Mouse (Mus musculus) spleen, postnatal 4 days (tissue): ENCODE results near the gene Fam57b.

Experiments
- DNase-seq, 2 experiments: peaks; one replicate each; pipeline ENCODE4 v3.0.0; 2022; ENCODE audit warnings: low spot score in 2 of 2

Fam57b gene

DNA sequence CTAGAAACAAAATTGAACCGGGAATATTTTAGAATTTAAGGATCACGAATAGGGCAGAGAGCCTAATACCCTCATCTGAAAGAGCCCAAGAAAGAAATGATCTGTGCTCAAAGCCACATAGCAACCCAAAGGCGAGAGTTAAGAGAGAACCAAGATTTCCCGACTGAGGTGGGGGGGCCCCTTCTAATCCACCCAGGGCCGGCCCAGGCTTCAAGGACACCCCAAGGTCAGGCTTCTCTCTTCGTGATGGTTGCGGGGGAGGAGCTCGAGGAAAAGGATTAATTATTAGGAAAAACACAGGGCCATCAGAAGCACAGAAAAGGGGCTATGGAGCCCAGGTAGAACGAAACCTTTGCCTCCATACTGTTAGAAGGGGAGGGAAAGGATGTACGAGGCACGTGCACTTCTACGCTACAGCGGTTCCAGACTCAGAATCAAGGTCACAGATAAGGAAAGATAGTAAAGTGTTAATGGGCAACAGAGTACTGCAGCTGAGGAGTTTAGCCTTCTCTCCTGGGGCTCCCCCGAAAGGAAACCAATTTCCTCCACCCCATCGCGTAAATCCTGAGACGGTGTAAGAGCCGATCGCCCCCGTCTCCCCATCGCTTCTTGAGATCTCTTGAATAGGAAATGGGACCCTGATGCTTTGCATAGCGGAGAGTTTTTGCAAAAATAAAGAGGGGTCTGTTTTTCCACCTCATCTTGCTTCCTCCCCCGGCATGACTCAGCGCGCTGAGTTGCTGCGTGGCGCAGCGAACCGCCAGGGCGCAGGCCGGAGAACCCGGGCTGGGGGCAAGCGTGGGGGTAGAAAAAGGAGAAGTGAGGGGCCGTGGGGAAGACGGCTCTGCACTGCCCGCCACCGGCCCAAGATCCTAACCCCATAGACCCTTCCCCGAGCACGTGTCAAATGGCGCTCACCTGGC, 920 bp downstream of the Fam57b start:
- peak; percentile 62 to 82 for DNase-seq

DNA sequence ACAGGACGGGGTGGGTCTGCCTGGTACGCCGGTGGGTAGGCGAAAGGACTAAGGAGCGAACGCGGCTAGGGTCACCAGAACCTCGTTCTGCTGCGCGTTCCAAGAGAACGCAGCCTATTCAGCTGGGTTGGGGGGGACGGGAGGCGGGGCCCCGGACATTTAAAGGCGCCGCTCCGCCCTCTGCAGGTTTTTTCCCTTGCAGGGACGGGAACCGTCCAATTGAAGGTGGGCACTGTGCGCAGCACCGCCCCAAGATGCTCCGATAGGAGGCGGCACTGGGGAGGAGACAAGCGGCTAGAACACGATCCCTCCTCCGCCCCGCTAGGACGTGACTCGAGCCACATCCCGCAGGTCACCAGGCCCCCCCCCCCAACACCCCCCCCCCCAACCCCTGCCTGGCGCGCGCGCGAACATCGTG, 1.6 kb downstream of the Fam57b start:
- peak; percentile 94 to 95 for DNase-seq

DNA sequence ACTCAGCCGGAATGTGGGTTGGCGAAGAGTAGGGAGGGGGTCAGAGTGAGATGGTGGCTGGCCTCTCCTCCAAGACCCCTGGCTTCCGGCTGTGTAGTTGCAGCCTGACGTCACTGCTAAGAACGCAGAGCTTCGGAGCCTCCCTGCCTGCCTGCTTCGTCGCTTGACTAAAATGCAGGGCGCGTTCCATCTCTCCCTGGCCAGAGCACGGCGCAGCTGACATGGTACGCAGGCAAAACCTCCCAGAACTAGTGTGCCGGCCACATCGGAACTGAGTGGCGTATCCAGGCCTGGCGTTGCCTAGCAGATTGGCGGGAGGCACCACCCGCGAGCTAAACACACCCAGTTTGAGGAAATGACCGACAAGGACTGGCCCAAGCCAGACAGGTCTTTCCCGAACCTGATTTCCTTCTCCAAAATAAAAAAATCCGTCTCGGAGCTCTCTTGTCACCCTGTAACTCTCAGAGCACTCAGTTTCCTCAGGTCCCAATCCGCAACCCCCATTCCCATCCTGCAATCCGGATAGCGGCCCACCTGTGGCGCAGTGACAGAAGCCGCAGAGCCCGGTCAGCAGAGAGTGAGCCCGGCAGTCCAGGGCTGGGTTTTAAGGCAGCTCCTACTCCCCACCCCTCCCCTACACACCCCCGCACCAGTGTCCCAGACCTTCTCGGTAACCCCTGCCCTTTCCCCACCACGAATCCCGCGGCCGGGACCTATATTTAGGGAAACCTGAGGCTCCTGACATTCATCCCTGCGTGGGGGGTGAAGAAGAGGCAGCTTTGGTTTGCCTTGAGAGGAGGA, 2.2 kb downstream of the Fam57b start:
- no peak for DNase-seq

DNA sequence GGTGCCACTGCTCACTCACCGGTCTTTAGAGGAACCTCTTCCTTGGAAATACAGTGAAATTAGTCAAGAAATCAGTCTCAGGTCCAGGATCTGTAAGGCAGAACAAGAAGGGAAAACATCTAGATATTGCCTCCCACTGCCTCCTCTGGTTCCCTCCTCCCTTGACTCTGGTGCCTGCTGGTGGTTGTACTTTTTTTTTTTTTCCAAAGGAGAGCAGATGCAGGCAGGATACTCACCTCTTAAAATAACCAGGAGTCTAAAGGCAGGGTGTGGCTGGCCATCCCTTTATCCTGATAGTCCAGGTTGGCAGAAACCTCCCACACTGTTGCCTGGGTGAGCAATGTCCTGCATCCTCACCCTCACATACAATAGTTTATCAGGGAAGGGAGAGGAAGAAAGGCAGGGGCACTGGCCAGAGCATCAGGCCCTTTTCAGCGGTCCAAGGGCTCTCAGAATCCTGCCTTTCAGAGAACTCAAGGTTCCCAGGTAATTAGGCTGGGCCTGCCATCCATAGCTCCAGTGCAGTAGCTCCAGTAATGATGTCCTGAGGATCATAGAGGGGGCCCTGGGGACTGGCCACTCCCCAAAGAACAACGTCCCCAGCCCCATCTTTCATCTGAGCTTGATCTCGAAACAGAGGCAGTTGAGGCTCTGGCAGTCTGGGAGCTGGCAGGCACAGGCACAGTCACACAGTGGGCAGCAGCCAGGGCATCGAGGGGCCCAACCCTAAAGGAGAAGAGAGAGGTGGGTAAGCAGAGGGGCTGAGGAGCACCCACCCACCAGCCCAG, 3.0 kb downstream of the Fam57b start:
- DNase-seq = no peak

DNA sequence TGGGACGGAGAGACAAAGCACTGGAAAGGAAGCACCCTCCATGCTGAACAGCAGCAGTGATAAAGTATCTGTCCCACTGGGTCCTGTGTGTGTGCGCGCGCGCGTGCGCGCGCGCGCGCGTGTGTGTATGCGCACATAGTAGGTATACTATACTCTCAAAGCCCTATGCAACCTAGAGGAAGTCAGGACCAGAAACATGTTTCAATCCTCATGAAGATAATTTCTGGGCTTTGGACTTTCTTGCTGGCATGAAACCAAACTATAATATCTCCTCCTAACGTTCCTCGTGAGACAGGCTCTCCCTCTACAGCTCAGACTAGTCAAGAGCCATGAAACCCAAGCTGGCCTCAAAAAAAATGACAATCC, 3.6 kb downstream of the Fam57b start:
- DNase-seq = no peak

DNA sequence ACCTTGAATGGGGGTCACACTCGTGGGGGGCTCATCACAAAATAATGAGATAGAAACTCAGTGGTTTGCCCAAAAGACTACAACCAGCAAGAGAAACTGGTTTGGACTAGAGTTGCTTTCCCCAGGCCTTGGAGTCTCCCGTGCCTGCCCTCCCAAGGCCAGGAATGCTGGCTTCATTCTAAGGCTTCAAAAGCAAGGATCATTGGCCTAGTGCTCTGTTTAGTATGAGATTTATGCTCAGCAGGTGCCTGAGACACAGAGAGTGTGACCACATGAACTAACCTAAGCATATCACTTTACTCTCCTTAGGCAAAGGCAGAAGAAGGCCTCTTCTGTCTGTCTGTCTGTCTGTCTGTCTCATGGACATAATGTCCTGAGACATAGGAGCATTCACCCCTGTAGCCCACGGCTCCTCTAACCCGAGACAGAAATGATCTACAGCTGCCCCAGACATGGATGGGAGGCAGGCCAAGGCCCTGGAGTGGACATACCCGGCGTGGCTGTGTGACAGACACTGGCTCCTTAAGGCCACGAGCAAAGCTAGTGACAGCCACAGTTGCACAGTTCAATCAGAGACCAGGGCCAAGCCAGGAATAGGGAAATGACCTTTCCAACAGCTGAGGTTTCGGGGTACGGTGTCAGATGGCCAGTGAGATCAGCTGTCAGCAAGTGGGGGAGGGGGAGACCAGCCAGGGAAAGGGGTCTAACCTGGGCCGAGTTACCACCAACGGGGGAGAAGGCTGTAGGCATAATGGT, 4.8 kb downstream of the Fam57b start:
- no peak for DNase-seq

DNA sequence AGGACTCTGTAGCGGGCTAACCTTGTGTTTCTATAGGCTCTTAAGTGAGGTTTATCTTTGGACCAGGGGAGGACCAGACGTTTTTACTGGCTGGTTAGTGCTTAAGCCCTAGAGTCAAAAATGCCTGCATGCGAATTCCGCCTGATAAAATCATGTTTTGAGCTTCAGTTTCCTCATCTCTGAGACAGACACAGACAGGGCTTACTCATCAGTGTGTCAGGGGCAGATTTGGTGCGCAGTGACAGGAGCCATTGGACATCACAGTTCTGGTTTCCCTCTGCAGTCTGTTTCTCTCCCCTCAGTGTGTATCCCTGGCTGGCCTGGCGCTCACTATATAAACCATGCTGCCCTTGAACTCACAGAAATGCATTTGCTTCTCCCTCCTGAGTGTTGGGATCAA, 5.7 kb downstream of the Fam57b start:
- no peak for DNase-seq

DNA sequence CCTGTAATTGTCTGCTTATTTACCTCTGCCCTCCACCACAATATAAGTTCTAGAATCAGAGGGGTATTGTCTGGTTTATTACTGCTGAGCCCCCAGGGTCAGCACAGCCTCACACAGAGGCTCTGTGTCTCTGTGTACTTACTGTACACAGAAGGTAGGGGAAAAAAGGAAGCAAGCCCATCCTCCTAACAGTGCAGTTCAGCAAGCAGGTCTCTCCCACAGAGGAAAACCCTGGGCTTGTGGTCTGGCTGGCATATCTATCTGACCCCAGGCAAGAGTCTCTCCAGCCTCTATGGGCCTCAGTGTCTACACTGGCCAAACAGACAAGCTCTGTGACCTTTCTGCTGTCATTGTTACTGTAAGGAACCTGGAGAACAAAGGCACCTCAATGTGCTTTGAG, 6.3 kb downstream of the Fam57b start:
- DNase-seq = no peak

DNA sequence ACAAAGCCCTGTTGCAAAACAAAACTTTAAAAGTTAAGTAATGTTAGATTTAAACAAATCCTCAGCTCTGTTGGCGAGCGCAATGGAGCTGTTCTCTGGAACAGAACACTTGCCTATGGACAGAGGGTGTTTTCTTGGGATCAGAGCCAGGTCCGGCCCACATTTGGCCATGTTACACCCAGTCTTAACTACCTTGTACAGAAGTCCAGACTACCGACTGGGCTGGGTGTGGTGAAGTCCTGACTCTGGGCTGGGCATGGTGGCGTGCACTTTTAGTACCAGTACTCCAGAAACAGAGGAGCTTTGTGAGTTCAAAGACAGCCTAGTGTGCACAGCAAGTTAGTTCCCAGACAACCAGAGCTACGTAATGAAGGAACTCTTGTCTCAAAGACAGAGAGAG, 9.5 kb downstream of the Fam57b start:
- DNase-seq = no peak

DNA sequence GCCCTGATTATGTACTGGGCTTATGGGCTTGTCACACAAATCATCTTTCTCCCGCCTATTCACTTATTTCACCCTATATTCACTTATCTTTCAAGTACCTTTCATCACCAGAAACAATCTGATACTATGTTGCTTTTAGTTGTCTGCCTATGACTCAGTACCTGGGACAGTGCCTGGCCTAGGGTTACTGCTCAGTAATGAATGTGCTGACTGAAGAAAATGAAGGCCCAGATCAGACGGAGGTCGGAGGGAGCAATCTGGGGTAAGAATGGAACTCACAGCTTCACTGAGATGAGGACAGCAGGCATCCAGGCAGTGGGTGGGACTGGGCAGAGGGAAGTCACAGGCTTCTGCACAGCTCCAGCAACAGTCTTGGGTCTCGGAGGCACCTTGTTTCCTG, 9.9 kb downstream of the Fam57b start:
- no peak for DNase-seq

DNA sequence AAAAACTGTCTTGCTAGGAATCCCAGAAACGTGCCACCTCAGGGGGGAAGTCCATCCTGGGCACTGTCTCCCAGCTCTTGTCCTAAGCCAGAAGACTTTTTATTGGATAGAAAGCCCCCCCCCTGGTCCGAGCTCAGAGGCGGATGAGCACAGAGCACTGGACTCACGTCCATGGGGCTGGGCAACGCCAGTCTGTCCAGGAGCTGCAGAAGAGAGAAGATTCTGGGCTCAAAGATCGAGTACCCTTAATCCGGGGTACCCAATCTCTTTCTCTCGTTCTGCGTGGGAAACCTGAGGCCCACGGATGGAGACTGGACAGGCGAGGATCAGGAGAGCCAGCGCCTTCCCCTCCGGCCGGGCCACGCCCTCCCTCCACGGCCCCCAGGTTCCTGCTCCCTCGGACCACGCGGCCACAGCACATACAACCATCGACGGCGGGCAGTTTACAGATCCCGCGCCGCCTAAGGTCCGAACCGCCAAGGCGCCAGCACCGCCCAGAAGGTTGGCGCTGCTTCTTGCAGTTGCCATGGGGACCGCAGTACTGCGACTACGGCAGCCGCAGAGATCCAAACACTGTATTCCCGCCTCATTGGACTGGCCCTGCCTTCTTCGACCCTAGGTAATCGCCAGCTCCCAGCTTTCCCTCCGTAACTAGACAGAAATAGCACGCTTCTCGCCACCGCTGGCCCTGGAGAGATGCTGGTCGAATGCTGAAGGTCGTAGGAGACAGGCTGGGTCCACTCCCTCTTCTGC, 11.4 kb downstream of the Fam57b start:
- peak; percentile 77 to 84 for DNase-seq

DNA sequence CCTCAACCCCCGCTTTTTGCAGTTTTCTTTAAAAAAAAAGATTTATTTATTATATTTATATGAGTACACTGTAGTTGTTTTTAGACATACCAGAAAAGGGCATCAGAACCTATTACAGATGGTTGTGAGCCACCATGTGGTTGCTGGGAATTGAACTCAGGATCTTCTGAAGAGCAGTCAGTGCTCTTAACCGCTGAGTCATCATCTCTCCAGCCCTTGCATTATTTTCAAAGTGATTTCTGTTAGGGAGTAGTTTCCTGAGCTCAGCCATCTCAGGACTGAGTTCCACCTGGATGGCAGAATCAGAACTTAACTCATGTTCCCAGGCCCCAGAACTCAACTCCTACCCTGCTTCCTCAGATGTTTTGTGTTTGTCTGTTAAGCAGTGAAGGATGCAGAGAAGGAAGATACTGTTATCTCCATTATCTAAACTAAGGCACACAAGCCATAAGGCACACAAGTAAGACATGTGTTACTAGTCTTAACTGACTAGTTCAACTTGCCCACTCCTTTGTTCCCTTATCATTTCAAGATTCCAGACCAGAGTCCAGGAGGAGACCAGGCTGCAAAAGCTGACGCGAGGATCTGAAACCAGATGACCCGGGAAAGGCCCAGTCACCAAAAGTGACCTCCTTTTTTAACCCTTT, 12.4 kb downstream of the Fam57b start:
- no peak for DNase-seq

DNA sequence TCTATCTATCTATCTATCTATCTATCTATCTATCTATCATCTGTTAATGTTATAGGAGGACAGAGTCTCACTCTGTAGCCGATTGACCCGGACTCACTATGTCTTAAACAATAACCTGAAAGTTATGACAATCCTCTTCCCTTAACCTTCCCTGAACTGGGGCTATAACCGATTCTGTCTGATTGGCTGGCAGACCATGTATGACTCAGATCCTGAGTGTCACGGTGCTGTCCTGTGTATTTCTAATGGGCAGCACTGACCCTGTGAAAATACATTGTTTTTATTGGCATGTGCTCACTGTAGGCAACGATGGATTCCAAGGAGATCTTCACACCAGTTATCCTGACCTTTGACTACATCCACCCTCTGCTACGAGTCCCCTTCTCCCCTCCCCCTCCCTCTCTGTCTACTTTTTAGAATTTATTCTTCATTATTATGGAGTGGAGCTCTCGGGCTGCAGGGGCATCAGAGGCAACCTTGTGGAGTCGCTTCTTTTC, 18.3 kb downstream of the Fam57b start:
- DNase-seq = no peak

DNA sequence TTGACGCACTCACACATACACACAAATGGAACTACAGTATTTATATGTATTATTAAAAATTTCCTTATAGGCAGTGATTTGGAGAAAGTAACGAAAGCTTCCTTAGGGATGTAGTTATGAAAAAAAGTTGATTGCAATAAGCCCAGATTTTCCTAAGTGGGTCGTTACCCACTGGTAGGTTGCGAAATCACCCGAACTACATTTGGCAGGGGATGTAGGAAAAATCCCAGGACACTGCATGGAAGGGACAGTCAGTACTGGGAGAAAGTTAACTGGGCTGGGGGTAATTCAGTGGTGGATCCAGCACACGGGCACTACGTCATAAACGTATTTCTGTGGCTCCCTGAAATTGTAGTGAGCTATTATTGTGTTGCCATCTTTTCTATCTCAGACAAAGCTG, 19.0 kb downstream of the Fam57b start:
- no peak for DNase-seq

DNA sequence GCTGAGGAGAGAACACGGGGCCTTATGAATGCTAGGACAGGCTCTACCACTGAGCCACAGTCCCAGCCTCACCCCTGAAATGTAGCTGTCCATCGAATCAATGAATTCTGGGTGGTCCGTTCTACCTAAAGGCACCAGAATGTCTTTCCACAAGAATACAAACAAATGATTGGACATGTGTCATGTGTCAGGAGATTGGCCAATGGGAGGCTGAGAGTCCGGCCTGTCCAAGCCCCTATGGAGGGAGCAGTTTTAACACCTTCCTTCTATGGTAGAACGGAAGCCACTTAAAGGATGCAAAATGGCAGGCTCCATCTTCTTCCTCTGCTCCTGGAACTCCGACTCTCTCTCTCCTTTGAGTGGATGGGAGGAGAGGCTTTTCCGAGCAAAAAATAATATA, 20.1 kb downstream of the Fam57b start:
- DNase-seq = no peak

DNA sequence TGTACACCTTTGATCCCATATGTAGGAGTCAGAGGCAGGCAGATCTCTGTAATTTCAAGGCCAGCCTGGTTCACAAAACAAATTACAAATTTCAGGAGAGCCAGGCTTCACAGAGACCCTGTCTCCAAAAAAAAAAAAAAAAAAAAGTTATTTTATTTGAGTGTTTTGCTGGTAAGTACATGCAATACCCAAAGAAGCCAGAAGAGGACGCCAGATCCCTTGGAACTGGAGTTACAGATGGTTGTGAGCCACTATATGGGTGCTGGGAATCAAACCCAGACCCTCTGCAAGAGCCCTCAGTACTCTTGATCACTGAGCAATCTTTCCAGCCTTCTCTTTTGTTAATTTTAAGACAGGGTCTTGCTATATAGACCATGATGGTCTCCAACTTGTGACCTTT, 21.4 kb downstream of the Fam57b start:
- DNase-seq = no peak

DNA sequence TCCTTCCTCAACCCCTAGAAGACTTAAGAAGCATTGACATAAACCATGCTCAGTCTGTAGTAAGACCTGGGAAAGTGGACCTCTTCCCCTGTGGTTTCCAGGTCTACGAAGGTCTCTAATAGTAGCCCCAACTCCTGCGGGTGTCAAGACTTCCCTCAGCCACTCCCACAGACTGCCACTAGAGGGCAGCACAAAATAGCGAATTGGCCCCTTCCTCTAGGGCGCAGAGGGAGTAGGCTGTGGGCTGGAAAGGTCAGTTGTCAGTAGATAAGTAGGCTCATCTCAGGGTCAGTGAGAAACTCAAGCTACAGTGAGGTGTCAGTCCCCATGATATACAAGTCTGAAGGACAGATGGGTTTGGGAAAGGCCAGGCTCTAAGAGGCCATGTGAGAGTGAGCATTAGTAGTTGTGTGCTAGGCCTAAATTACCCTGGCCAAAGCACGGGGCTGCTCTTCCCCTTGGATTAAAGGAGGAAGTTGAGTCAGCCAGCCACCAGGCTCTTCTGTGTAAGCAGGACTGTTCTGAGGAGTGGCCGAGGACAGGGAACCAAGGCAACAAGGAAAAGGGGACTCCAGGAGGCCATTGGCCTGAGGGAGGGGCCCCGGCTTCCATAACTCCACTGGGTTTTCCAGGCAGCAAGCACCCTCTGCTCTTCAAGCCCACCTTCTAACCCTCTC, 24.5 kb downstream of the Fam57b start:
- peak; percentile 76 to 93 for DNase-seq

DNA sequence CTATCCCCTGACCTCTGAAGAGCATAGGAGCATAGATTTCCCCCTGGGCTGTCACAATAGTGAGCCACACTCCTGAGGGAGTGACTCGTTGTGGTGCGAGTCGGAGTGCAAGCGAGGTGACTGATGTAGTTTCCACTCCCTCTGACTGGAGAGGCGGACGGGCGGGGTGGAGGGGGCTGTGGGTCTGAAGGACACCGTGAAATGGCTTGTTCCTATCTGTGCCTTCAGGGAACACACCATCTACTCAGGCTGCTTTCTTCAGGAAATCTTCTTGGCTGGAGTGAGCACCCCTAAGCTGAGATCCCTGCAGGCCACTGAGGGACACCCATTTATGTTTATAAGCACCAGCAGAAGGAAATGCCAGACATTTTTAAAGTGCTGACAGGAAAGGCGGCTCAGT, 25.3 kb downstream of the Fam57b start:
- DNase-seq = no peak

DNA sequence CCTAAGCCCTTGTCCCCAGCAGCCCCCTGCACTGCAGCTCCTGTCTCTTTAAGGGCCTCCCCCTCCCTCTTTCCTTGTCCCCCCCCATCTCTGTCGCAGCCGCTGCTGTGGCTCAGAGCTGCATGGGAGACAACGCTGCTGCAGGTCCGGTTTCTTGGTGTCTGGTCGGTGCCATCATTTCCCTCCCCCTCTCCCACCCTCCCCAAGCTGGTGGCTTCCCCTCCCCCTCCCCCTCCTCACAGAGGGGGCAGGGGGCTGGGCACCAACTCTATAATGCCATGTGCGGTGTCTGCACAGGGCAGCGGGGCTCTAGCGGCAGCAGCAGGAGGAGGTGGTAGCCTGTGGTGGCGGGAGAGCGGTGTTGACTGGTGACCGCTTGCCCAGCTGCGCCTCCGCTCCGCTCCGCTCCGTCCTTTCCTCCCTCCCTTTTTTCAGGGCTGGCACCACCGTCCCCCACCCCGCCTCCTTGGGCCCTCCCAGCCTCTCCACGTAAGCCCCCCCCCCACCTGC, 25.8 kb downstream of the Fam57b start:
- DNase-seq = no peak
